Mouse (Mus musculus): ENCODE results near the gene Dlg3. TPM values are rescaled to one million over a fixed set of nuclear protein-coding genes. Genes with fewer than 3 reads are reported as not detected.

Dlg3 gene
- polyA plus RNA-seq, 1 experiment from 2014 or later, result 4.9 TPM

DNA sequence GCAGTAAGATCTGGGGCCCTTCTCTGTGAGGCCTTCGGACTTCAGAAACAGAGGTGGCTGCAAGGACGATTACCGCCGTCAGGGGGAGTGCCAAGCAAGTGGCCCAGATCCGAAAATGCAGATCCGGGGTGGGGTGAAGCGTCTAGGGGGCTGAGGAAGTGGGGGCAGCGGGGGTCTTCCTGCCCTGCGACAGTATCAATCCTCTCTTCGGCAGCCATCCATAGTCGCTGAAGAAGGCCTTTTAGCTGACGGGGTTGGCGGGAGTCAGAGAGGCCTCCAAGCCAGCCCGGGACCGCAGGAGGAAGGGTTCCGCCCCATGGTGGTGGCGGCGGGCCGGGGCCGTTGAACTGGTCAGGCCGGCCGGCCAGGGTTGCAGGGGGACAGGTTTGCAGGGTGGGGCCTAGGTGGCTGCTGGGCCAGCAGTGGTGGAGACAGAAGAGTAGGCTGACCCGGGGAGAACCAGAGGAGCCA, 6.9 kb downstream of the Dlg3 start:
- H3K4me1 ChIP-seq (replicated peaks), result peaks cover 18% of the 10 kb centered on the region; the same call in 1 of the 2 replicates
- H3K9me3 ChIP-seq, result no peaks in the 10 kb centered on the region
- peak overlapping the region; percentile 29; the same call in 1 of the 2 replicates for H3K9ac ChIP-seq
- peak overlapping the region; percentile 31 for H3K4me3 ChIP-seq
- H3K36me3 ChIP-seq, result no peaks in the 10 kb centered on the region
- ATAC-seq (ENCODE audit: low FRiP score, low read depth), result no peak
- H3K4me2 ChIP-seq, result peak overlapping the region; percentile 46
- no peaks in the 10 kb centered on the region for H3K27me3 ChIP-seq
- WGBS, result 22% methylated on average over 20 of the region's 23 CpGs
- H3K27ac ChIP-seq (replicated peaks), result no peak overlapping the region

DNA sequence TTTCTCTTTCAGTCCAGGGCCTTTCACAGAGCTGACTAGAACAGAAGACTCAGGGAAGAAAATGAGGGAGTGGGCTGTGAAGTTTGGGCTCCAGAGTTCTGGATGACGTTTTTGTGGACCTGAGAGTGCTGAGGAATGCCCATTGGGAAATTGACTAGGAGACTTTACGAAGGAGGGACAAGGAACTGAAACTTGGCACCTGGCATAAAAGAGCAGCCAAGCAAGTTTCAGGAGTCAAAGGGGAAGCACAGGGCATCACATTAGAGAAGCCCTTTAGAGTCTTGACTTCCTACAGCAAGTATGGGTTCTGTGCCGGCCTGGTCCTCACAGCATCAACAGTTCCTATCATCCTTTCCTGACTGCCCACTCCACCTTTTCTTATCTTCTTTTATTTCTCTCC, 7.9 kb downstream of the Dlg3 start:
- Histone ChIP-seq H3K36me3 (no peaks in the 10 kb centered on the region), H3K9ac (no peak overlapping the region), H3K9me3 (no peaks in the 10 kb centered on the region), H3K27ac (replicated peaks) (no peak overlapping the region), H3K27me3 (no peaks in the 10 kb centered on the region), H3K4me2 (no peak overlapping the region), H3K4me1 (replicated peaks) (peaks cover 15% of the 10 kb centered on the region; the same call in 1 of the 2 replicates), H3K4me3 (no peak overlapping the region)
- ATAC-seq (ENCODE audit: low FRiP score, low read depth), result no peak
- WGBS, result 86% methylated on average over 3 of the region's 3 CpGs

DNA sequence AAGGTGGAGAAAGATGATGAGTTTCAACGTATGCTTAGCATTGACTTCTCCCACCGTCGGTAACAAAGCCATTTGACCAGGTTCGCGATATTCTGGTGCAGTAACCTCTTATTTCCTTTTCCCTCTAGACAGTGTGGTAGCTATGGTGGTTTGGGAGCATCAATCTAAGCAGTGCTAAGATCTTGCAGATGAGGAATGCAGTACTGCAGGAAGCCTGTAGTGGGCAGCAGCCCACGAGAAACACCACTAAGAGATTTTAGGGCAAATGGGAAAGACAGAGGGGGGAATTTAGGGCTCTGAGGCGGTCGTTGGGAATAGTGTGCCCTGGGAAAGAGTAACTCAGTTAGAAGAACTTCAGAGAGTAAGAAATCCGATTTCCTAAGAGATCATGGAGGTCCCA, 9.0 kb downstream of the Dlg3 start:
- Histone ChIP-seq H3K27ac (replicated peaks) (peak overlapping the region; percentile 57), H3K4me3 (peak overlapping the region; percentile 37), H3K36me3 (no peaks in the 10 kb centered on the region), H3K4me2 (peak overlapping the region; percentile 48), H3K9me3 (no peaks in the 10 kb centered on the region), H3K27me3 (no peaks in the 10 kb centered on the region), H3K9ac (no peak overlapping the region; the same call in 1 of the 2 replicates), H3K4me1 (replicated peaks) (peaks cover 12% of the 10 kb centered on the region; the same call in 1 of the 2 replicates)
- peak; percentile 36 for ATAC-seq (ENCODE audit: low FRiP score, low read depth)
- WGBS, result 19% methylated on average over 9 of the region's 9 CpGs

DNA sequence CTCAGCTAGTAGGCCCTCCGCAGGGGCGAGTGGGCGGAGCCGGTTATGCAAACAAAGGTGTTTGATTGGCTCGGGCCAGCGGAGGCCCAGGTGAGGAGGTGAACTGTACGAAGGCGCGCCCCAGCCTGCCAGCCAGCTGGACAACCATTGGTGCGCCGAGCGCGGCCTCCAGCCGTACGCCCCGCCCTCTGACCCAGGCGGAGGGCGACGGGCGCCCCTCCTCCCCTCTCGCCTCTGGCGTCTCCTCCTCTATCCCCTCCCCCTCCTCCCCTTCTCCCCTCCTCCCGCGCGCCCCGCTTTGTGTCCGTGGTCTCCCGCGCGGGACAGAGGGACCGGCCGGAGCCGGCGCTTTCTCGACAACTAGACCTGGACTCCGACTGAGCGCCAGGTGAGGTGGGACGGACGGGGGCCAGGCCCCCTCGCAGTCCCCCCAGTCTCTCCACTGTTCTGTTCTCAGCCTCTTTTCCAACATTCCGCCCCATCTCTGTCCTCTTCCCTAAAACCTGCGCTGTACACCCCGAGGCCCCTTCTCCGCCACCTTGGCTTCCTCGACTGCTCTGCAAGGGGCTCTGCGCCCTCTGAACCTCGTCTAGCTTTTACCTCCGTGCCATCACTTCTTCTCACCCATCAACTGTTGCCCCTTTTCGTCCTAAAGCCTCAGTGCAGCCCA, 9.6 kb downstream of the Dlg3 start:
- Histone ChIP-seq H3K9ac (peak overlapping the region; percentile 46), H3K9me3 (no peaks in the 10 kb centered on the region), H3K27me3 (no peaks in the 10 kb centered on the region), H3K4me1 (replicated peaks) (peaks cover 12% of the 10 kb centered on the region; the same call in 1 of the 2 replicates), H3K36me3 (no peaks in the 10 kb centered on the region), H3K27ac (replicated peaks) (peak overlapping the region; percentile 57), H3K4me2 (peak overlapping the region; percentile 48), H3K4me3 (peak overlapping the region; percentile 37)
- 33% methylated on average over 28 of the region's 49 CpGs for WGBS
- ATAC-seq (ENCODE audit: low FRiP score, low read depth), result peak; percentile 75

DNA sequence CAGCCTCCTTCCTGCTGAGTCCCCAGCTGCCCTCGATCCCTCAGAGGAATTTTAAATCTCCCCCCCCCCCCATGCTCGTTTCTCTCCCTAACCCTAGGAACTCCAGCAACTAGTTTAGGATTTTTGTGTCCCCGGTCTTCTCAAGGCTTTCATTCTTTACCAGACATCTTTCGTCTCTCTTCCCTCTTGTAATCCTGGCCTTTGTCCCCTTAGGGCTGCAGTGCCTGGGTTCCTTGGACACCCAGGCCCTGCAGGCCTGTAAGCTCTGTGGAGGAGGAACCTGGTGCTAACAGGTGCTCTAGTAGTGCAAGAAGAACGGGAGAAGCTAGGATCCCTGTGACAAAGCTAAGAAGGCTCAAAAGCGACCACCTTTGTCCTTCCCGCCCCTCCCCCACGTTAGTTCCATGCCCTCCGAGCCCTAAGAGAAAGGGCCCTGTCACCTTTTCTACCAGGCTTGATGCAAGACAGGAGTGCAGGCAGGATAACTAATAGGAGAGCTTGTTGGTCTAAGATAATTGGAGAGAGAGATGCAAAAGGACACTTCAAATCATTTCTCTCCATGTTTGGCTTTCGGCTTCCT, 10.2 kb downstream of the Dlg3 start:
- WGBS, result 22% methylated on average over 10 of the region's 10 CpGs
- Histone ChIP-seq H3K27me3 (no peaks in the 10 kb centered on the region), H3K27ac (replicated peaks) (no peak overlapping the region), H3K4me3 (peak overlapping the region; percentile 37), H3K4me2 (peak overlapping the region; percentile 48), H3K4me1 (replicated peaks) (peaks cover 12% of the 10 kb centered on the region; the same call in 1 of the 2 replicates), H3K9ac (peak overlapping the region; percentile 46; the same call in 1 of the 2 replicates), H3K9me3 (no peaks in the 10 kb centered on the region), H3K36me3 (no peaks in the 10 kb centered on the region)
- no peak for ATAC-seq (ENCODE audit: low FRiP score, low read depth)

DNA sequence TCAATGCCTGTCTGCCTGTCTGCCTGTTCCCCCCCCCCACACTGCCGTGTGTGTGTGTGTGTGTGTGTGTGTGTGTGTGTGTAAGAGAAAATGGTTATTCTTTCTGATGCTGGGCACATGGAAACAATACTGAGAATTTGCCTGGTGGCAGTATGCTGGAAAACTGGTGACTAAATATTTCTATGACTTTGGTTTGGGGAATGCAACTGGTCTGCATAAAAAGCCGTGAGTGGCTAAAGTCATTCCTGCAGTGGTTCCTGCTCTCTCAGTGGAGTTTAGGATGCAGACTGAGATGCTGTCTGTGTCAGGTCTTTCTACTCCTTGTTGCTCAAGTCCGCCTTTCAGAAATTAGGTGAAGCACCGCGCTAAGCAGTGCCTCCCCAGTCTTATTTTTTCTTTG, 10.9 kb downstream of the Dlg3 start:
- no peak for ATAC-seq (ENCODE audit: low FRiP score, low read depth)
- H3K36me3 ChIP-seq, result no peaks in the 10 kb centered on the region
- 28% methylated on average over 5 of the region's 5 CpGs for WGBS

DNA sequence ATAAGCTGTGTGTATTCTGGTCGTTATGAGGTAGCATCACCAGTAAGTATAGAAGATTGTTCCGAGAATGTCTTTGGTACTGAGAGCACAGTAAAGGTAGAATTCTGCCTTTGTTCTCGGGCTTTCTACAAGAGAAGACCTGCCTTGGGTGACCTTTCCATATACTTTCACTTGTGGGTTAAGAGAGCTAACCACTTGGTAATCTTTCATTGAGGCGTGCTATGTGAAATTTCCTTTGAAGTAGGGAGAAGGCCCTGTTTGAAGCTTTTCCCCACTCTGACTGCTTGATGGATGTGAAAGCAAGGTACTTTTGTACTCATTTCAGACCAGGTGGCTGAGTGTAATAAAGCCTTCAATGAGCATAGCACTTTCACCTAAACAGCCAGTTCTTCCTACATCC, 21.8 kb downstream of the Dlg3 start:
- Histone ChIP-seq H3K9ac (no peak overlapping the region), H3K27ac (replicated peaks) (no peak overlapping the region), H3K36me3 (no peaks in the 10 kb centered on the region), H3K4me3 (no peak overlapping the region), H3K4me2 (no peak overlapping the region), H3K27me3 (no peaks in the 10 kb centered on the region), H3K9me3 (no peaks in the 10 kb centered on the region), H3K4me1 (replicated peaks) (no peaks in the 10 kb centered on the region)
- WGBS, result 81% methylated on average over 4 of the region's 4 CpGs
- no peak for ATAC-seq (ENCODE audit: low FRiP score, low read depth)

More for the DNA sequence above, 10.9 kb downstream of the Dlg3 start:
- no peak overlapping the region for H3K9ac ChIP-seq
- H3K4me2 ChIP-seq, result peak overlapping the region; percentile 48
- no peak overlapping the region for H3K27ac ChIP-seq (replicated peaks)
- H3K27me3 ChIP-seq, result no peaks in the 10 kb centered on the region
- H3K4me1 ChIP-seq (replicated peaks), result peaks cover 12% of the 10 kb centered on the region; the same call in 1 of the 2 replicates
- peak overlapping the region; percentile 37; the same call in 1 of the 2 replicates for H3K4me3 ChIP-seq
- no peaks in the 10 kb centered on the region for H3K9me3 ChIP-seq

DNA sequence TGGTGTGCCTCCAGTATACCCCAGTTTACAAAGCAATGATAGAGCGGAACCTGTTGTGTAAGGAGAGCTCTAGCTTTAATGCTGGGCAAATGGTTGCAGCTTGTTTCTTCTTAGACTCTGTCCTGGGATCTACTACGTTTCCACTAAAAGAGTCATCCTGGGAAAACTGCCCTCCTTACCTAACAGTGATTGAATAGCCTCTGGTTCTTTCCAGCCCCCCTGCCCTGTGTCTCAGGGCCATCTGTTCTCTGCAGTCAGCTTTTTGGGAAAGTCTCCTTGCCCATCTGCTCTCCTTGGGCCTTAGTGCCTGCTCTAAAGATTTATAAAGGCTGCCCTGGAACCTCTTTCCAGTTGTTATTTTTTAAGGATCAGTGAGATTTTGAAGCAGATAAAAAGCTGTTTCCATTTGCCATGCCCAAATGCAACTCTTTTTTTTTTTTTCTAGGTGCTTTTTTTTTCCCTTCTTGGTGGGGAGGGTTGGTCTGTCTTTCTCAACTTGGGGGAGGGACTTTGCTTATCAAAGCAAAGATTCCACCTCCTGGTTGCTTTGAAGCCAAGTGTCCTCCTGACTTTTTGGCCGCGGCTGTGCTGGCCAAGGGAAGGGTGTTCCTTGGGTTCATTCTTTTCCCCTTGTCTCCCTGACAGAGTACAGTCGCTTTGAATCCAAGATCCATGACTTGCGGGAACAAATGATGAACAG, 28.7 kb downstream of the Dlg3 start:
- H3K27me3 ChIP-seq, result no peaks in the 10 kb centered on the region
- H3K4me2 ChIP-seq, result no peak overlapping the region
- no peak for ATAC-seq (ENCODE audit: low FRiP score, low read depth)
- H3K36me3 ChIP-seq, result 0 out of 2 replicates have a peak, but pooled peaks cover 3% of the 10 kb centered on the region
- H3K27ac ChIP-seq (replicated peaks), result no peak overlapping the region
- H3K4me1 ChIP-seq (replicated peaks), result peaks cover 4% of the 10 kb centered on the region; the same call in 1 of the 2 replicates
- no peak overlapping the region for H3K9ac ChIP-seq
- no peak overlapping the region for H3K4me3 ChIP-seq
- no peaks in the 10 kb centered on the region for H3K9me3 ChIP-seq
- WGBS, result 77% methylated on average over 6 of the region's 6 CpGs

DNA sequence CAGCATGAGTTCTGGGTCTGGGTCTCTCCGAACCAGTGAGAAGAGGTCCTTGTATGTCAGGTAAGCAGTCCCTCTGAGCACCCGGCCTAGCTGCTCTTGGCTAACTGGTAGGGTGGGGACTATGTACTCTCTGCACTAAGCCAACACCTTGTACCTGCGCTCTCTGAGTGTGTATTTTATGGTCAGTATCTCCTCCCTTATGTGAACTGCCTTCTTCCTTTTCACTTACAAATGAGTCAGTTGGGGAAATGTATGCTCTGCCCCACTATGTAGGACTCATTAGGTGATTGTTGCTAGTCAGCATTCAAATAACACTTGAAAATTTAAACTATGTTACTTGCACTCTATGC, 29.2 kb downstream of the Dlg3 start:
- Histone ChIP-seq H3K4me2 (no peak overlapping the region), H3K9ac (no peak overlapping the region), H3K27ac (replicated peaks) (no peak overlapping the region), H3K4me3 (no peak overlapping the region), H3K9me3 (no peaks in the 10 kb centered on the region), H3K27me3 (no peaks in the 10 kb centered on the region), H3K36me3 (0 out of 2 replicates have a peak, but pooled peaks cover 3% of the 10 kb centered on the region), H3K4me1 (replicated peaks) (peaks cover 4% of the 10 kb centered on the region; the same call in 1 of the 2 replicates)
- ATAC-seq (ENCODE audit: low FRiP score, low read depth), result no peak
- WGBS, result 76% methylated on average over 3 of the region's 3 CpGs

DNA sequence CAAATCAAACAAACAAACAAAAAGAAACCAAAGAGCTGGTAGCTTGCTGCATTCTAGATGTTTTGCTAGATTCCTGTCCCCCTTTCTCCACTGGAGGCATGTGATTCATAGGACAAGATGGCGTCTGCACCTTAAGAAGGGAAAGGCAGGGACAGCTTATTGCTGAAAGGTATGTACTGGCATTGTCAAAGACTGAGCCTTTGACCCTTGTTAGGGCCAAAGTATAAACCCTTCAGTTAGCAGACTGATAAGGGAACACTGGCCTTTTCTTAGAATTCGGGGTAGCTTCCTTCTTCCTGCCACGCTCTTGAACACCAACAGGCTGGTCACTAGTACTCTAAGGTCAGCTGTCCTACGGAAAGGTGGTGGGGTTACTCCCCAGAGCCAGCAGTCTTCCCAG, 29.8 kb downstream of the Dlg3 start:
- Histone ChIP-seq H3K27me3 (no peaks in the 10 kb centered on the region), H3K27ac (replicated peaks) (no peak overlapping the region), H3K4me2 (no peak overlapping the region), H3K4me1 (replicated peaks) (peaks cover 4% of the 10 kb centered on the region; the same call in 1 of the 2 replicates), H3K9me3 (no peaks in the 10 kb centered on the region), H3K36me3 (0 out of 2 replicates have a peak, but pooled peaks cover 3% of the 10 kb centered on the region), H3K9ac (no peak overlapping the region), H3K4me3 (no peak overlapping the region)
- no peak for ATAC-seq (ENCODE audit: low FRiP score, low read depth)
- 72% methylated on average over 4 of the region's 4 CpGs for WGBS

DNA sequence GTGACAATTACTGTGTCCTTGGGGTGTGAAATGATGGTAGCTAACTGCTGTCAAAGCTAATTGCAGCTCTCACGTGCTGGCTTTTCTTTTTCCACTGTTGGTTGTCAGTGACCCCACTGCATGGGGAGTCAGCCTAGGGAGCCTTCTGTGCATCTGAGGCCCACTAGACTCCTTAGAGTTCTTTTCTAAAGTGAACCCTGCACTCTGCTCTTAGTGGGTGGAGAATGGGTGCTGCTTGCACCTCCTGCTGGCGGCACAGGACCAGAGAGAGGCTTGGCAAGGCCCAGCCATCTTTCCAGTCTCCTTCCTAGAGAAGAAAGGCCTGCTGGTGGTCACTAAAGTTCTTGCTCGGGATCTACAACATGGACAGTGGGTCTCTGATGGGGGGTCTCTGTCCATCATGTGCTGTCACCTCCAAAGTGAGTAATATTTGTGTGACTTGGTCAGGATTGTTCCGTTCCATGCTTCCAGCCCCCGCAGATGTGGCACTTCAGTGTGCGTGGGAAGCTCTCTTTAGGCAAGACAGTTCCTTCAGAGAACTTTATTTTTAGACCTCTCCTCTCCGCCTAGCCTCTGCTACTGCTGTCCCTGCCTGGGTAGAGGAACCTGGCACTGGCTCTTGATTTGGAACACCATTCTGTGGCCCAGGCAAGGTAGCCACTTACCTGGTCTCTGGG, 30.5 kb downstream of the Dlg3 start:
- WGBS, result 81% methylated on average over 7 of the region's 7 CpGs
- H3K4me2 ChIP-seq, result no peak overlapping the region
- H3K27ac ChIP-seq (replicated peaks), result no peak overlapping the region
- H3K9me3 ChIP-seq, result no peaks in the 10 kb centered on the region
- H3K4me3 ChIP-seq, result no peak overlapping the region
- no peak overlapping the region for H3K9ac ChIP-seq
- H3K4me1 ChIP-seq (replicated peaks), result peaks cover 4% of the 10 kb centered on the region; the same call in 1 of the 2 replicates
- H3K36me3 ChIP-seq, result 0 out of 2 replicates have a peak, but pooled peaks cover 3% of the 10 kb centered on the region
- H3K27me3 ChIP-seq, result no peaks in the 10 kb centered on the region
- no peak for ATAC-seq (ENCODE audit: low FRiP score, low read depth)
